Mouse (Mus musculus) hindbrain, embryonic 14.5 days (tissue): ENCODE data around the gene Chd6. TPM values are rescaled to one million over a fixed set of nuclear protein-coding genes. Genes with fewer than 3 reads are reported as not detected.

Source experiments
- ATAC-seq: fragments of 200-750 bp; cut with Nextera tagmentation; 2 replicates; pipeline ENCODE4 v1.8.0; 2017; ENCODE audit warnings: moderate number of reproducible peaks, mild to moderate bottlenecking, moderate TSS enrichment, moderate library complexity; ENCODE audit not compliant: low FRiP score
- DNase-seq: peaks from one replicate; pipeline ENCODE4 v3.0.0-alpha.2; 2015; ENCODE audit warnings: low spot score
- H3K27ac ChIP-seq: fragments of 300-500 bp; sonication (generic); 2 replicates; pipeline ENCODE4 v1.5.1; 2014; ENCODE audit warnings: mild to moderate bottlenecking, moderate library complexity
- H3K27me3 ChIP-seq: fragments of 300-500 bp; sonication (generic); 2 replicates; pipeline ENCODE4 v1.6.1; 2014; ENCODE audit warnings: mild to moderate bottlenecking, low read length, mixed read lengths; ENCODE audit not compliant: control insufficient read depth, insufficient read depth
- H3K36me3 ChIP-seq: fragments of 300-500 bp; sonication (generic); replicated peaks from 2 replicates; pipeline ENCODE4 v1.6.1; 2014; ENCODE audit not compliant: control insufficient read depth, insufficient read depth
- H3K4me1 ChIP-seq: fragments of 300-500 bp; sonication (generic); replicated peaks from 2 replicates; pipeline ENCODE4 v1.6.1; 2014; ENCODE audit warnings: antibody characterized with exemption, low read length, mixed read lengths; ENCODE audit not compliant: control insufficient read depth, insufficient read depth
- H3K4me2 ChIP-seq: fragments of 300-500 bp; sonication (generic); replicated peaks from 2 replicates; pipeline ENCODE4 v1.6.1; 2014; ENCODE audit warnings: mild to moderate bottlenecking, moderate library complexity
- H3K4me3 ChIP-seq: fragments of 300-500 bp; sonication (generic); replicated peaks from 2 replicates; pipeline ENCODE4 v1.5.1; 2014; ENCODE audit warnings: mild to moderate bottlenecking, low read length
- H3K9ac ChIP-seq: fragments of 300-500 bp; sonication (generic); 2 replicates; pipeline ENCODE4 v1.6.1; 2014
- H3K9me3 ChIP-seq: fragments of 300-500 bp; sonication (generic); 2 replicates; pipeline ENCODE4 v1.6.1; 2016; ENCODE audit warnings: low read length; ENCODE audit not compliant: control insufficient read depth
- WGBS: fragments of 180-500 bp; shearing (Covaris S2); extraction: QIAGEN DNeasy Blood & Tissue Kit; methylation state at CpG from one replicate; pipeline ENCODE4 v1.1.7; 2014; 5-methylcytosine and 5-hydroxymethylcytosine counted together
- polyA plus RNA-seq: library from polyadenylated mRNA; unstranded; fragments of >200 nt; fragmentation: Nextera tagmentation; extraction: Ambion mirVana; gene quantifications from 2 replicates; pipeline ENCODE4 v1.2.1, GENCODE M21; 2014

The Chd6 gene
- polyA plus RNA-seq, 1 experiment from 2014 or later: 31.5 TPM

DNA sequence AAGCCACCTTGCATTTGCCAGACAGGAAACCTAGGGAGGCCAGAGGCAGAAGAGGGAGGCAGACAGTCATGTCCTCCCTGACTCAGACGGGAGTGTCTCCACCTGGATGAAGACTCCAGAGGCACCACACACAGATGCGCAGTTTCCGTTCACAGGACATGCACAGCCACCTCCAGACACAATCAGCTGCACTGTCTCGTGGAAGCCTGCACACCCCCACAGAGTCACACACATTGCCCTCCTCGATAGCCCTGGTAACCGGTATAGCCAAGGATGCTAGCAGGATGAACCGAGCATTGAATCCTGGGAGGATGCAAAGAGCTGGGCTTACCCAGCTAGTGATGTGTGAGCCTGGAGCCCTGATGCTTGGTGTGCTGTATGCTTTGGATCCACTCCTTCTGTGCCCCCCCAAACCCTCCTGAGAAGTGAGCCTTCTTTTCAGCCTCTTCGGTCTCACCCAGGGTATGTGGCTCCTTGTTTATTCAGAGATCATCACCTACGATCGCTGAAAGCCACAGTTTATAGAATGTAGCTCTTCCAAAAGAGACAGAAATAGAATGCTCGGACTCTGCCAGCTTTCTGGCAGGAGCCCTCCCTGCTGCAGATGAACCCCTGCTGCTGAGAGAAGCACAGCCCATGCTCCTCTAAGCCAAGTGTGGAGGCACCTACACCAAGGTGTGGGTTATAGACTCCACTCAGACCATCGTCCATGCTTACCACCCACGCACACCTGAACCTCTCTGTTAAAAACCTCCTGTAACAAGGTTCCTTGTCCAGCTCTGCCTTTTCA is 192.9 kb downstream of the Chd6 start:
- H3K27me3 ChIP-seq: peaks cover 34% of the 10 kb centered on the region
- no peaks in the 10 kb centered on the region for H3K36me3 ChIP-seq
- H3K4me2 ChIP-seq: no peak overlapping the region
- DNase-seq (no peak), ATAC-seq (no peak)
- H3K4me1 ChIP-seq: peaks cover 7% of the 10 kb centered on the region; the same call in 1 of the 2 replicates
- no peak overlapping the region for H3K27ac ChIP-seq
- no peaks in the 10 kb centered on the region for H3K9me3 ChIP-seq
- H3K9ac ChIP-seq: no peak overlapping the region
- H3K4me3 ChIP-seq: no peak overlapping the region
- WGBS: 77% methylated on average over 13 of the region's 13 CpGs

DNA sequence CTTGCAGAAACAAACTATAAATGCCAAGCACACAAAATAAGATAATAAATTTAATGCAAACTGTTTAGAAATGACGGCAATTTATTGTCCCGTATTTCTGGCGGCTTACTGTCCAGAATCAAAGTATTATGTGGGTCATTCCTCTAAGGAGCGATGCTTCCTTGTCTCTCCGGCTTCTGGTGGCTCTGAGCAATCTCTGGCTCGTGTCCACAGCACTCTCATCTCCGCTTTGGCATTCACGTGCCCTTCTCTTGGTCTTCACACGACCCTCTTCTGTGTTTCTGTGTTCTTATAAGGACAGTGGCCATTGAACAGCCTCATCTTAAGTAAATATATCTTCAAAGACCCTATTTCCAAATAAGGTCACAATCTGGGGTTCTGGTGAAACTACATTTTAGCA is 194.2 kb downstream of the Chd6 start:
- H3K27me3 ChIP-seq: peaks cover 48% of the 10 kb centered on the region
- no peaks in the 10 kb centered on the region for H3K36me3 ChIP-seq
- no peak overlapping the region for H3K27ac ChIP-seq
- no peaks in the 10 kb centered on the region for H3K9me3 ChIP-seq
- WGBS: 83% methylated on average over 9 of the region's 9 CpGs
- DNase-seq (no peak), ATAC-seq (no peak)
- no peak overlapping the region for H3K9ac ChIP-seq
- no peak overlapping the region for H3K4me3 ChIP-seq
- peaks cover 7% of the 10 kb centered on the region; the same call in 1 of the 2 replicates for H3K4me1 ChIP-seq
- no peak overlapping the region for H3K4me2 ChIP-seq

- 2% methylated on average over 44 of the region's 46 CpGs for WGBS
- H3K27me3 ChIP-seq: peaks cover 51% of the 10 kb centered on the region
Measured at GRCm38 (mm10) chr2:160912231-160912671, 196.6 kb downstream of the Chd6 start, which contains the start of gene Emilin3. Gene Emilin3 (minus strand): TSS chr2:160912328.

GRCm38 (mm10) chr2:160911558-160912201 is 197.2 kb downstream of the Chd6 start:
- DNase-seq: no peak
- peak overlapping the region; percentile 73 for H3K4me2 ChIP-seq
- H3K9ac ChIP-seq: peak overlapping the region; percentile 45
- H3K36me3 ChIP-seq: no peaks in the 10 kb centered on the region
- peak; percentile 10; the same call in 1 of the 2 replicates for ATAC-seq
- H3K4me1 ChIP-seq: peaks cover 7% of the 10 kb centered on the region; the same call in 1 of the 2 replicates
- WGBS: 2% methylated on average over 63 of the region's 64 CpGs
- no peaks in the 10 kb centered on the region for H3K9me3 ChIP-seq
- peaks cover 51% of the 10 kb centered on the region for H3K27me3 ChIP-seq
- no peak overlapping the region for H3K27ac ChIP-seq
- H3K4me3 ChIP-seq: peak overlapping the region; percentile 46

More at GRCm38 (mm10) chr2:160912231-160912671, 196.6 kb downstream of the Chd6 start, which contains the start of gene Emilin3:
- no peaks in the 10 kb centered on the region for H3K36me3 ChIP-seq
- peaks cover 7% of the 10 kb centered on the region; the same call in 1 of the 2 replicates for H3K4me1 ChIP-seq
- H3K4me2 ChIP-seq: peak within 1 kb of the TSS; percentile 73
- H3K27ac ChIP-seq: no peak within 1 kb of the TSS
- ATAC-seq: peak; percentile 26; the same call in 1 of the 2 replicates
- peak within 1 kb of the TSS; percentile 46 for H3K4me3 ChIP-seq
- DNase-seq: no peak
- H3K9ac ChIP-seq: peak within 1 kb of the TSS; percentile 45
- no peaks in the 10 kb centered on the region for H3K9me3 ChIP-seq

DNA sequence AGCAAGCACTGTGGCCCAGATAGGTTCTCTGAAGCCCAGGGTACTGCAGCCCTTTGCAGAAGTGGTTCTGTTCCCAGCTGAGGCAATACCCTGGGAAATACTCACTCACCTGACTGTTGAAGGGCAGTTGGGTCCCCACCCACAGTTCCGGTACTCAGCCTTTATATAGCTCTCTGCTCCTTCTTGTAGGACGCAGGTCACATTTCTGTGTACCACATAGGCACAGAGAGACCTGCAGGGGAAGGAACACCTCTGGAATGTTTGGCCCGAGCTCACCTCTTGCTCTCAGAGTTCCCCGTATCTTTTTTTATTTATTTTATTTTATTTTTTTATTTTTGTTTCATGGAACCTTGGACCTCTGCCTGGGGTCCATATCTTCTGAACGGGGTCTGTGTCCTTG is 198.2 kb downstream of the Chd6 start:
- DNase-seq: no peak
- H3K9ac ChIP-seq: no peak overlapping the region
- H3K4me3 ChIP-seq: no peak overlapping the region
- H3K27ac ChIP-seq: no peak overlapping the region
- H3K9me3 ChIP-seq: no peaks in the 10 kb centered on the region
- H3K27me3 ChIP-seq: peaks cover 51% of the 10 kb centered on the region
- peaks cover 4% of the 10 kb centered on the region; the same call in 1 of the 2 replicates for H3K4me1 ChIP-seq
- H3K4me2 ChIP-seq: no peak overlapping the region
- no peak for ATAC-seq
- no peaks in the 10 kb centered on the region for H3K36me3 ChIP-seq
- WGBS: 92% methylated on average over 5 of the region's 5 CpGs

DNA sequence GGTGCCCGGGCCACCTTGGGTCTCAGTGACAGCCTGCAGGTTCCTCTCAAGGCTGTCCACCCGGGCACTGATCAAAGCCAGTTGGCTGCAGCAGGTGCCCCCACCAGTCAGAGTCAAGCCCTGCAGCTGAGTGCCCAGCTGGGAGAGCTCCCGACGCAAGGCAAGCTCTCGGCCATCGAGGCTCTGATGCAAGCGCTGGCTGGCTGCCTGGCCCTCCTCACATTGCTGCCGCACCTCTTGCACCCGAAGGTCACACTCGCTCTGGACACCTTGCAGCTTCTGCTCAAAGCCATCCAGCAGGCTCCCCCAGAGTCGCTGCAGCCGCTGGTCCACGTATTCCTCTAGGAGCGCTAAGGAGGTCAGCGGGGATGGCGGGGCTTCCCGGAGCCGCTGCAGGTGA is 200.3 kb downstream of the Chd6 start:
- H3K9me3 ChIP-seq: no peaks in the 10 kb centered on the region
- no peak overlapping the region for H3K9ac ChIP-seq
- no peak for ATAC-seq
- DNase-seq: no peak
- WGBS: 62% methylated on average over 18 of the region's 18 CpGs
- no peak overlapping the region for H3K27ac ChIP-seq
- peaks cover 4% of the 10 kb centered on the region; the same call in 1 of the 2 replicates for H3K4me1 ChIP-seq
- H3K36me3 ChIP-seq: no peaks in the 10 kb centered on the region
- H3K4me2 ChIP-seq: no peak overlapping the region
- no peak overlapping the region for H3K4me3 ChIP-seq
- H3K27me3 ChIP-seq: peaks cover 40% of the 10 kb centered on the region

DNA sequence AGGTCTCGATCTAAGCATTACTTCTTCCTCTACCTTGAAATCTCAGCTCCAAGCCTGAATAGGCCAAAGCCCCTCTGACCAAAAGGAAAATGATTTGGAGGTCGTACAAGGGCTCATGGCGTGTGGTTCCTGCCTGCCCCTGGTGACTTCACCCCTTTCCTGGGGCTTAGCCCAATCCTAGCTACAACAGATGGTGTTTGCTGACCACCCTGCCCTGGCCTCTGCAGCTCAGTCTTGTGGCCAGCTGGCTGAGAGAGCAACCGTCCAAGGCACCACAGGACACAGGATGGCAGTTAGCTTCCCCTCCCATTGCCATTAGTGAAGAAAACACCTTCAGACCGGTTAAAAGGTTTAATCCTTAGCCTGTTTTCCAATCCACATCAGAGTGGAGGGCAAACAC is 202.8 kb downstream of the Chd6 start:
- Histone ChIP-seq H3K9ac (no peak overlapping the region), H3K9me3 (no peaks in the 10 kb centered on the region), H3K36me3 (no peaks in the 10 kb centered on the region), H3K27ac (no peak overlapping the region), H3K4me1 (no peaks in the 10 kb centered on the region), H3K27me3 (peaks cover 17% of the 10 kb centered on the region), H3K4me2 (no peak overlapping the region), H3K4me3 (no peak overlapping the region)
- ATAC-seq (no peak), DNase-seq (no peak)
- 73% methylated on average over 5 of the region's 5 CpGs for WGBS

DNA sequence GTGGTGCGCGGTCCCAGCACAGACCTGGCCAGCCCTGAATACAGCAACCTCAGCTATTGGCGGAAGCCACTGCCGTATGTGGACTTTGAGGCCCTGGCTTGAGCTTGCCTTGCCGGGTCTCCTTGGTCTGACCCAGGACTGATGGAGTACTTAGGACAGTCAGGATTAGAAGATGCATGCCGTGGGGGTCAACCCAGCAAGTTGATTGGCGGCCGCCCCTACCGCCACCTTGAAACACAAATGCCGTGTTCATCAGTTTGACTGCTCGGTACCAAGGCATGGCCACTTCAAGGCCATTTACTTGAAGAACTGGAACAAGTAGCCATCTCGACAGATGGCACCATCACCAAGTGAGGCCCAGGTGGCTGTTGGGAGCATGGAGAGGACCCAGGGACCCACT is 203.6 kb downstream of the Chd6 start:
- no peak for DNase-seq
- 97% methylated on average over 12 of the region's 12 CpGs for WGBS
- peaks cover 9% of the 10 kb centered on the region for H3K27me3 ChIP-seq
- no peak overlapping the region for H3K4me3 ChIP-seq
- no peaks in the 10 kb centered on the region for H3K9me3 ChIP-seq
- H3K4me1 ChIP-seq: no peaks in the 10 kb centered on the region
- ATAC-seq: no peak
- H3K4me2 ChIP-seq: no peak overlapping the region
- H3K36me3 ChIP-seq: no peaks in the 10 kb centered on the region
- no peak overlapping the region for H3K9ac ChIP-seq
- no peak overlapping the region for H3K27ac ChIP-seq

DNA sequence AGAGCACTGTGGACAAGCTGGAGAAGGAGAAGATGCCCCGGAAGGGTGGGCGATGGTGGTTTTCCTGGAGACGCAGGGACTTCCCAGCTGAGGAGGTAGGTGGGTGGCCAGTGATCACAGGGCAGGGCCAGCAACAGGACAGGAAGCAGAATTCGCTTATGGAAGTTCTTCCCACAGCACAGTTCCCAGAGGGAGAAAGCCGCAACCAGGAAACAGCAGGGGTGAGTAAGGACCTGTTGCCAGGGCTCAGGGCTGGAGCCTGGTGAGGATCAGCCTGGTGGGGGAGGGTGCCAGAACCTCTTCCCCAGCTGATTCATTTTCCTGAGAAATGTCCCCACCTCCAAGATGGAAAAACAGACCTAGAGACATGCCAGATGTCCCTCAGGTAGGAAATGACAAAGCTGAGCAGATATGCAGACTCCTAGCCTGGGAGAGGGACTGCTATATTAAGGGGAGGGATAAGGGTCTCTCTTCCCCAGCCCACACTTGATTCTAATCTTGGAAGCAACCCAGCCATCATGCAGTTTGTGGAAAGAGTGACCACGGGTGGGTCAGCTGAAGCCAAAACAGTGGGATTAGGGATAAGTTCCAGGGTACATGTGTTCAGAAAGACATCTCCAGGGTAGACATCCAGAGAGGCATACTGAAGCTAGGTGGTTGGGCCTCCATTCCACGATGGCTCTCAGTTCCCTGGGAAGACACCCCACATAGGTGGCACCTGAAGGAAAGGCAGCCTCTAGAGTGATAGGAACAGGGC is 207.0 kb downstream of the Chd6 start:
- no peak overlapping the region for H3K27ac ChIP-seq
- H3K27me3 ChIP-seq: no peaks in the 10 kb centered on the region
- 87% methylated on average over 7 of the region's 7 CpGs for WGBS
- no peaks in the 10 kb centered on the region for H3K4me1 ChIP-seq
- H3K36me3 ChIP-seq: no peaks in the 10 kb centered on the region
- H3K9ac ChIP-seq: no peak overlapping the region
- DNase-seq (no peak), ATAC-seq (no peak)
- H3K9me3 ChIP-seq: no peaks in the 10 kb centered on the region
- H3K4me2 ChIP-seq: no peak overlapping the region
- H3K4me3 ChIP-seq: no peak overlapping the region
